Mouse (Mus musculus) bone marrow, adult 2 months (tissue): ENCODE measurements around the gene Cavin2.

Experiments used
- CTCF ChIP-seq: fragments of 200-500 bp; IDR thresholded peaks from 2 replicates; pipeline ENCODE4 v1.5.1; 2011; ENCODE audit warnings: low read length, control low read depth; ENCODE audit not compliant: control insufficient read depth, insufficient read depth
- POLR2A ChIP-seq: fragments of 200-500 bp; IDR thresholded peaks from 2 replicates; pipeline ENCODE4 v1.6.1; 2011; ENCODE audit warnings: low read depth, mild to moderate bottlenecking, control low read depth, low read length, borderline replicate concordance; ENCODE audit not compliant: control insufficient read depth

- TF ChIP-seq CTCF (no peak), POLR2A (no peak)
Measured at GRCm38 (mm10) chr1:51289620-51290445, 907 bp downstream of the Cavin2 start.
